Mouse (Mus musculus): Measurements from ENCODE around the gene Lingo1.

The Lingo1 gene

GRCm38 (mm10) chr9:56669605-56670221 lies 126.6 kb downstream of the Lingo1 start:
- DNase-seq: no peak

GRCm38 (mm10) chr9:56664136-56664535 lies 132.1 kb downstream of the Lingo1 start:
- DNase-seq: no peak

GRCm38 (mm10) chr9:56662946-56663345 lies 133.3 kb downstream of the Lingo1 start:
- DNase-seq: no peak

- DNase-seq: no peak
Observed at GRCm38 (mm10) chr9:56662405-56662804, 133.9 kb downstream of the Lingo1 start.

GRCm38 (mm10) chr9:56661217-56661840 lies 134.9 kb downstream of the Lingo1 start:
- no peak for DNase-seq

- DNase-seq: no peak
Observed at GRCm38 (mm10) chr9:56658580-56658979, 137.7 kb downstream of the Lingo1 start.

GRCm38 (mm10) chr9:56657996-56658398 lies 138.3 kb downstream of the Lingo1 start:
- no peak for DNase-seq

- DNase-seq: no peak
Observed at GRCm38 (mm10) chr9:56656766-56657542, 139.3 kb downstream of the Lingo1 start.

GRCm38 (mm10) chr9:56655167-56655566 lies 141.1 kb downstream of the Lingo1 start:
- no peak for DNase-seq

GRCm38 (mm10) chr9:56652551-56652950 lies 143.7 kb downstream of the Lingo1 start:
- DNase-seq: no peak

- DNase-seq: no peak
Observed at GRCm38 (mm10) chr9:56651586-56651985, 144.7 kb downstream of the Lingo1 start.

GRCm38 (mm10) chr9:56646227-56647025 lies 149.8 kb downstream of the Lingo1 start:
- no peak for DNase-seq

- DNase-seq: no peak
Observed at GRCm38 (mm10) chr9:56643474-56643873, 152.8 kb downstream of the Lingo1 start.

GRCm38 (mm10) chr9:56638226-56638905 lies 157.9 kb downstream of the Lingo1 start:
- no peak for DNase-seq

- DNase-seq: no peak
Observed at GRCm38 (mm10) chr9:56637403-56637857, 158.8 kb downstream of the Lingo1 start.

- DNase-seq: no peak
Observed at GRCm38 (mm10) chr9:56636766-56637402, 159.4 kb downstream of the Lingo1 start.

GRCm38 (mm10) chr9:56636214-56636613 lies 160.1 kb downstream of the Lingo1 start:
- DNase-seq: peak; percentile 40 to 69

GRCm38 (mm10) chr9:56635498-56636121 lies 160.7 kb downstream of the Lingo1 start:
- DNase-seq: peak in 1 of 2 experiments; percentile 6

- no peak for DNase-seq
Observed at GRCm38 (mm10) chr9:56635121-56635497, 161.2 kb downstream of the Lingo1 start.

GRCm38 (mm10) chr9:56634406-56635120 lies 161.7 kb downstream of the Lingo1 start:
- no peak for DNase-seq
